Comparison of ENCODE assay signal across 9 mouse cellular contexts in genomic region chr17:65872051-65872450, GRCm38 (mm10). TPM values are rescaled to one million over a fixed set of nuclear protein-coding genes. Genes with fewer than 3 reads are reported as not detected.
DNase-seq lines count a peak whose midpoint lies in the region; ATAC-seq and TF ChIP-seq lines count a peak whose summit lies in the region.
"Had no signal": no experiment of that assay in that cellular context is flagged by ENCODE, and none has a peak within 500 bp of the region (broad histone marks: within the 10 kb centered on the region; RNA-seq: fewer than 3 reads in every experiment).

No protein-coding gene starts in this region.

- H3K4me1 ChIP-seq in heart, embryonic 16.5 days (ENCODE audit: control insufficient read depth, insufficient read depth, low read length) = no peaks in the 10 kb centered on the region; the same call in 1 of the 2 replicates
- H3K4me1 ChIP-seq in testis, adult 2 months (ENCODE audit: control insufficient read depth, insufficient read depth, low read length) = peaks cover 2% of the 10 kb centered on the region; the same call in 1 of the 2 replicates
- H3K4me1 ChIP-seq in hindbrain, embryonic 12.5 days = peaks cover 14% of the 10 kb centered on the region
- 0 out of 2 replicates have a peak, but pooled peaks cover 8% of the 10 kb centered on the region for H3K4me1 ChIP-seq in intestine, embryonic 16.5 days (ENCODE audit: control insufficient read depth, insufficient read depth, low read length)

- peaks cover 3% of the 10 kb centered on the region; the same call in 1 of the 2 replicates for H3K36me3 ChIP-seq in heart, embryonic 16.5 days (ENCODE audit: control insufficient read depth, insufficient read depth)
- H3K36me3 ChIP-seq in testis, adult 2 months (ENCODE audit: control insufficient read depth, insufficient read depth, low read length) = no peaks in the 10 kb centered on the region
- H3K36me3 ChIP-seq in hindbrain, embryonic 12.5 days = peaks cover 7% of the 10 kb centered on the region; the same call in 1 of the 2 replicates
- H3K36me3 ChIP-seq in splenic B cell, adult 2 months (ENCODE audit: control insufficient read depth, insufficient read depth, low read length, poor library complexity, severe bottlenecking) = no peaks in the 10 kb centered on the region
- H3K36me3 ChIP-seq in intestine, embryonic 16.5 days (ENCODE audit: control insufficient read depth, insufficient read depth, low read length) = peaks cover 4% of the 10 kb centered on the region; the same call in 1 of the 2 replicates

- DNase-seq in heart, adult 18-20 months = no peak
- DNase-seq in testis, postnatal 14 days (ENCODE audit: low spot score) = no peak
- peak; percentile 7 for DNase-seq in splenic B cell, adult 2 months (ENCODE audit: low read depth, low spot score)

- no peak for TF ChIP-seq CTCF in testis, adult 2 months (IDR thresholded peaks at IDR 0.05; ENCODE audit: control insufficient read depth, insufficient read depth, insufficient replicate concordance, low read depth, low read length)

- no peak overlapping the region for H3K4me2 ChIP-seq in heart, embryonic 16.5 days (ENCODE audit: low read depth, low read length)
- H3K4me2 ChIP-seq in hindbrain, embryonic 12.5 days (replicated peaks) = no peak overlapping the region
- H3K4me2 ChIP-seq in intestine, embryonic 16.5 days (ENCODE audit: low read depth, low read length) = no peak overlapping the region

- H3K4me3 ChIP-seq in heart, embryonic 16.5 days (ENCODE audit: low read length) = no peak overlapping the region
- H3K4me3 ChIP-seq in testis, adult 2 months (ENCODE audit: control insufficient read depth, low read depth, low read length) = no peak overlapping the region
- H3K4me3 ChIP-seq in hindbrain, embryonic 12.5 days = no peak overlapping the region
- no peak overlapping the region for H3K4me3 ChIP-seq in intestine, embryonic 16.5 days (ENCODE audit: low read length)
- H3K4me3 ChIP-seq: erythroblast, embryonic 14.5 days had no signal

- 55% methylated on average over 6 of the region's 6 CpGs for WGBS in heart, embryonic 16.5 days
- 69% methylated on average over 6 of the region's 6 CpGs for WGBS in hindbrain, embryonic 12.5 days
- WGBS in intestine, embryonic 16.5 days = 73% methylated on average over 6 of the region's 6 CpGs

- TF ChIP-seq POLR2A in testis, adult 2 months (IDR thresholded peaks at IDR 0.05; ENCODE audit: control insufficient read depth, low read depth, low read length) = no peak

- no peaks in the 10 kb centered on the region for H3K27me3 ChIP-seq in heart, embryonic 16.5 days (ENCODE audit: control insufficient read depth, insufficient read depth, low read length)
- no peaks in the 10 kb centered on the region for H3K27me3 ChIP-seq in testis, adult 2 months (ENCODE audit: control insufficient read depth, insufficient read depth, low read length)
- H3K27me3 ChIP-seq in hindbrain, embryonic 12.5 days = no peaks in the 10 kb centered on the region
- 0 out of 2 replicates have a peak, but pooled peaks cover 2% of the 10 kb centered on the region for H3K27me3 ChIP-seq in splenic B cell, adult 2 months (ENCODE audit: control insufficient read depth, insufficient read depth, low read length, poor library complexity, severe bottlenecking)
- H3K27me3 ChIP-seq in intestine, embryonic 16.5 days (replicated peaks; ENCODE audit: control insufficient read depth, insufficient read depth, low read length) = no peaks in the 10 kb centered on the region

- no peak overlapping the region for H3K9ac ChIP-seq in heart, embryonic 16.5 days (ENCODE audit: low read length)
- peak overlapping the region; percentile 5; the same call in 1 of the 2 replicates for H3K9ac ChIP-seq in hindbrain, embryonic 12.5 days
- no peak overlapping the region for H3K9ac ChIP-seq in intestine, embryonic 16.5 days (ENCODE audit: low read depth, low read length)

- peak; percentile 24; the same call in 1 of the 2 replicates for ATAC-seq in heart, embryonic 16.5 days (replicated peaks; ENCODE audit: extremely low read depth, insufficient read depth, low FRiP score)
- no peak for ATAC-seq in hindbrain, embryonic 12.5 days (ENCODE audit: low FRiP score)
- ATAC-seq in intestine, embryonic 16.5 days = no peak
- no peak for ATAC-seq in megakaryocyte-erythroid progenitor cell, adult 5-6 weeks (replicated peaks; ENCODE audit: low FRiP score, low TSS enrichment, poor library complexity, severe bottlenecking)

- no peaks in the 10 kb centered on the region for H3K9me3 ChIP-seq in heart, embryonic 16.5 days (replicated peaks; ENCODE audit: control insufficient read depth, low read length)
- no peaks in the 10 kb centered on the region for H3K9me3 ChIP-seq in hindbrain, embryonic 12.5 days (replicated peaks)
- H3K9me3 ChIP-seq in intestine, embryonic 16.5 days (ENCODE audit: control insufficient read depth, low read length) = no peaks in the 10 kb centered on the region

- H3K27ac ChIP-seq in heart, embryonic 16.5 days (ENCODE audit: low read length) = peak overlapping the region; percentile 25; the same call in 1 of the 2 replicates
- H3K27ac ChIP-seq in testis, adult 2 months (ENCODE audit: control insufficient read depth, insufficient read depth, low read depth, low read length) = peak overlapping the region; percentile 10; the same call in 1 of the 2 replicates
- H3K27ac ChIP-seq in hindbrain, embryonic 12.5 days = 0 out of 2 replicates have a peak overlapping the region, but pooled peaks have one; percentile 35
- H3K27ac ChIP-seq in intestine, embryonic 16.5 days (ENCODE audit: low read length) = no peak overlapping the region

RNA-seq across cellular contexts. Expression of gene Ralbp1, which starts 13.5 kb away (rescaled TPM):
- polyA plus RNA-seq in heart, embryonic 16.5 days (2015; fragmentation: Nextera tagmentation; extraction: Ambion mirVana) = 53.7 and 54.8 TPM in 2 replicates
- total RNA-seq in heart, adult 18-20 months (2021) = 10 to 100 TPM; 35.3 to 36.3 TPM
- polyA plus RNA-seq in testis, adult 2 months (2012; rRNA removed) = 12.8 and 13.2 TPM in 2 replicates
- polyA plus RNA-seq in hindbrain, embryonic 12.5 days (2016; fragmentation: Nextera tagmentation; extraction: Ambion mirVana) = 49.3 and 50.9 TPM in 2 replicates
- 67.5 and 71.1 TPM in 2 replicates for polyA plus RNA-seq in intestine, embryonic 16.5 days (2015; fragmentation: Nextera tagmentation; extraction: Ambion mirVana)
- total RNA-seq in megakaryocyte-erythroid progenitor cell, adult 5-6 weeks (2014; fragmentation: Nextera tagmentation) = 37.8 and 38.0 TPM in 2 replicates
- total RNA-seq in megakaryocyte-erythroid progenitor cell, adult 5-6 weeks (2017) = 85.0 and 96.0 TPM in 2 replicates
